Mouse (Mus musculus) intestine, postnatal 0 days (tissue): ENCODE data around the gene Nelfa. TPM values are rescaled to one million over a fixed set of nuclear protein-coding genes. Genes with fewer than 3 reads are reported as not detected.

Experiments used
- ATAC-seq: fragments of 200-750 bp; cut with Nextera tagmentation; 2 replicates; pipeline ENCODE4 v1.8.0; 2017; ENCODE audit warnings: mild to moderate bottlenecking, moderate TSS enrichment, moderate library complexity
- H3K27ac ChIP-seq: fragments of 300-500 bp; sonication (generic); 2 replicates; pipeline ENCODE4 v1.5.1; 2014; ENCODE audit warnings: mild to moderate bottlenecking, low read depth, low read length, moderate library complexity
- H3K27me3 ChIP-seq: fragments of 300-500 bp; sonication (generic); replicated peaks from 2 replicates; pipeline ENCODE4 v1.6.1; 2014; ENCODE audit warnings: low read length, mixed read lengths; ENCODE audit not compliant: control insufficient read depth, insufficient read depth
- H3K36me3 ChIP-seq: fragments of 300-500 bp; sonication (generic); 2 replicates; pipeline ENCODE4 v1.6.1; 2014; ENCODE audit warnings: mild to moderate bottlenecking, moderate library complexity; ENCODE audit not compliant: control insufficient read depth, insufficient read depth
- H3K4me1 ChIP-seq: fragments of 300-500 bp; sonication (generic); replicated peaks from 2 replicates; pipeline ENCODE4 v1.6.1; 2014; ENCODE audit warnings: antibody characterized with exemption, low read length, mixed read lengths; ENCODE audit not compliant: control insufficient read depth, insufficient read depth
- H3K4me2 ChIP-seq: fragments of 300-500 bp; sonication (generic); replicated peaks from 2 replicates; pipeline ENCODE4 v1.6.1; 2014; ENCODE audit warnings: low read depth, mild to moderate bottlenecking, moderate library complexity
- H3K4me3 ChIP-seq: fragments of 300-500 bp; sonication (generic); 2 replicates; pipeline ENCODE4 v1.5.1; 2014; ENCODE audit warnings: low read depth, low read length
- H3K9ac ChIP-seq: fragments of 300-500 bp; sonication (generic); 2 replicates; pipeline ENCODE4 v1.6.1; 2014; ENCODE audit warnings: mild to moderate bottlenecking, low read depth, low read length
- H3K9me3 ChIP-seq: fragments of 300-500 bp; sonication (generic); 2 replicates; pipeline ENCODE4 v1.6.1; 2016; ENCODE audit warnings: mixed run types; ENCODE audit not compliant: control insufficient read depth
- CTCF ChIP-seq: sonication (generic); IDR thresholded peaks from 2 replicates; pipeline ENCODE4 v1.5.1; 2016; ENCODE audit warnings: low read depth, mild to moderate bottlenecking, control low read depth, antibody characterized with exemption, moderate library complexity
- WGBS: fragments of 180-500 bp; shearing (Covaris S2); extraction: QIAGEN DNeasy Blood & Tissue Kit; methylation state at CpG from one replicate; pipeline ENCODE4 v1.1.7; 2014; 5-methylcytosine and 5-hydroxymethylcytosine counted together
- polyA plus RNA-seq: library from polyadenylated mRNA; unstranded; fragments of >200 nt; fragmentation: Nextera tagmentation; extraction: Ambion mirVana; gene quantifications from 2 replicates; pipeline ENCODE4 v1.2.1, GENCODE M21; 2015

Nelfa gene
- polyA plus RNA-seq, 1 experiment from 2014 or later, result 19.1 TPM

DNA sequence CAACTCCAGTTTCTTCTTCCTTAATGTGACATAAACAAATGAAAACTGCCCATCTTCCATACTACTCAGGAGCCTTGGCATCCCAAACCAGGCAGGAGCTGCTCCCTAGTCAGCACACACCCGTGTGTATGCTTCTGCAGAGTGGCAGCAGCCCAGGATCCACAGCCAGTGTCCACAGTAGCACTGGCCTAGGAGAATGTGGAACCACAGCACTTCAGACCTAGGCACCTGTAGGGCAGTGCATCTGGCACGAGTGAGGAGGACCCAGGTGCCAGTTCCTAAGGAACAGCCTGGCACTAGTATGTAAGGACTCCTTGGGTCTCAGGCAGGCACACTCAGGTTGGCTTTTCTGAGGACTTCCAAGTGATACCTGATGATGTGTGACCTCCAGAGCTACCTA, 39.1 kb downstream of the Nelfa start:
- no peaks in the 10 kb centered on the region for H3K4me1 ChIP-seq
- H3K9ac ChIP-seq, result no peak overlapping the region
- ATAC-seq, result no peak
- no peaks in the 10 kb centered on the region for H3K9me3 ChIP-seq
- WGBS, result 88% methylated on average over 2 of the region's 2 CpGs
- no peak overlapping the region for H3K4me2 ChIP-seq
- no peak overlapping the region for H3K27ac ChIP-seq
- peaks cover 89% of the 10 kb centered on the region for H3K36me3 ChIP-seq
- no peak for TF ChIP-seq CTCF
- H3K4me3 ChIP-seq, result no peak overlapping the region
- no peaks in the 10 kb centered on the region for H3K27me3 ChIP-seq

DNA sequence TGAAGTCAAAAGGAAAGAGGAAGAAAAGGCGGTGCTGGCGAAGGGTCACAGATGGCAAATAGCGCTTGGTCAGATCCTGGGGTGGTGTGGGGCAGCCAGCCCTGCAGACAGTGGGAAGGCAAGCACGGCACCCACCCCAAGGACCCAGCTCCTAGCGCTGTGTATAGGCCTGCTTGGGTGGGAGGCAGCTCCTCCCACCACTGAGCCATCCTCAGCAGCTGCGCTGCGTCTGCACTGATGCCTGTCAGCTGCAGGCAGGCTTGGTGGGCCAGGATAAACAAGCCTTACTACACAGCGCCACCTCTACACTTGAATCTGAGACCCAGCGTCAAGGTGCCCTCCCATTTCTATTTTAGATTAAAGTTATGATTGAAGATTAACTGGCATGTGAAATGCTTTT, 41.1 kb downstream of the Nelfa start:
- H3K27me3 ChIP-seq, result no peaks in the 10 kb centered on the region
- no peak overlapping the region for H3K4me3 ChIP-seq
- TF ChIP-seq CTCF, result no peak
- peaks cover 90% of the 10 kb centered on the region for H3K36me3 ChIP-seq
- no peaks in the 10 kb centered on the region for H3K9me3 ChIP-seq
- no peak overlapping the region for H3K4me2 ChIP-seq
- no peaks in the 10 kb centered on the region for H3K4me1 ChIP-seq
- no peak overlapping the region for H3K9ac ChIP-seq
- 77% methylated on average over 9 of the region's 9 CpGs for WGBS
- H3K27ac ChIP-seq, result no peak overlapping the region
- no peak for ATAC-seq

DNA sequence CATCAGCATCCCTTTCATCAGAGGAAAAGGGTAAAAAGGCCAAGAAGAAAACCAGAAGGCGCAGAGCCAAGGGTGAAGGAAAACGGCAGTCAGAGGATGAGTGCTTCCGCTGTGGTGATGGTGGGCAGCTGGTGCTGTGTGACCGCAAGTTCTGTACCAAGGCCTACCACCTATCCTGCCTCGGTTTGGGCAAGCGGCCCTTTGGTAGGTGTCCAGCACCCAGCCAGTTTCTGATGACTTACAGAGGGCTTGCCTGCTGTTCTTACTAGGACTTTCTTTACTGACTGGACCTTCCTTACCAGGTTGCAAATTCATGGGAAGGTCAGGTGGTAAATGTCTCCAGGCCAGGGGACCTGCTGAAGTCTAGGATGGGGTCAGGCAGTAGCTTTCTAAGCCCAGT, 42.8 kb downstream of the Nelfa start:
- no peak overlapping the region for H3K4me2 ChIP-seq
- no peaks in the 10 kb centered on the region for H3K9me3 ChIP-seq
- H3K27ac ChIP-seq, result no peak overlapping the region
- H3K36me3 ChIP-seq, result peaks cover 82% of the 10 kb centered on the region
- no peaks in the 10 kb centered on the region for H3K4me1 ChIP-seq
- no peak overlapping the region for H3K9ac ChIP-seq
- no peak overlapping the region for H3K4me3 ChIP-seq
- 92% methylated on average over 6 of the region's 6 CpGs for WGBS
- TF ChIP-seq CTCF, result no peak
- ATAC-seq, result no peak
- no peaks in the 10 kb centered on the region for H3K27me3 ChIP-seq

DNA sequence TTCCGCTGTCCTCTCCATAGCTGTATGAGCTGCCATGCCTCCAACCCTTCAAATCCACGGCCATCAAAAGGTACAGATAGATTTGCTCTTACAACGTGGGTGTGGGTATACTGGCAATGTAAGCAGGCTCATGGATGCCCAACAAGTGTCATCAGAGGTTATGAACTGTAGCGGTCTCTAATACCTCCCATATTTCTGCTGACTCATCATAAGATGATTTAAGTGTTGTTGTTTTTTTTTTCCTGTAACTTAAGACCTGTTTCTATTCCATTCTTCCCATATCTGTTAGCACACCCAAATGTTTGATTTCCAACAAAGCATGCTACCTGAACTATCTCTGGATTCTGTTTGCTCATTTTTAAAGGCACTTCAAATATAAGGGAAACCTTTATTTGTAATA, 55.1 kb downstream of the Nelfa start:
- Histone ChIP-seq H3K27ac (no peak overlapping the region), H3K4me2 (no peak overlapping the region), H3K4me1 (no peaks in the 10 kb centered on the region), H3K9ac (no peak overlapping the region), H3K9me3 (no peaks in the 10 kb centered on the region), H3K27me3 (no peaks in the 10 kb centered on the region), H3K4me3 (no peak overlapping the region), H3K36me3 (peaks cover 73% of the 10 kb centered on the region)
- no peak for TF ChIP-seq CTCF
- no peak for ATAC-seq
- WGBS, result 95% methylated on average over 4 of the region's 4 CpGs

- Histone ChIP-seq H3K9me3 (no peaks in the 10 kb centered on the region), H3K4me3 (no peak overlapping the region), H3K36me3 (peaks cover 52% of the 10 kb centered on the region), H3K9ac (no peak overlapping the region), H3K27ac (no peak overlapping the region), H3K4me1 (no peaks in the 10 kb centered on the region), H3K4me2 (no peak overlapping the region), H3K27me3 (no peaks in the 10 kb centered on the region)
- TF ChIP-seq CTCF, result no peak
- WGBS, result 100% methylated on average over 1 of the region's 1 CpGs
- no peak for ATAC-seq
These were observed 60.7 kb downstream of the Nelfa start for GRCm38 (mm10) chr5:33875472-33875871.

DNA sequence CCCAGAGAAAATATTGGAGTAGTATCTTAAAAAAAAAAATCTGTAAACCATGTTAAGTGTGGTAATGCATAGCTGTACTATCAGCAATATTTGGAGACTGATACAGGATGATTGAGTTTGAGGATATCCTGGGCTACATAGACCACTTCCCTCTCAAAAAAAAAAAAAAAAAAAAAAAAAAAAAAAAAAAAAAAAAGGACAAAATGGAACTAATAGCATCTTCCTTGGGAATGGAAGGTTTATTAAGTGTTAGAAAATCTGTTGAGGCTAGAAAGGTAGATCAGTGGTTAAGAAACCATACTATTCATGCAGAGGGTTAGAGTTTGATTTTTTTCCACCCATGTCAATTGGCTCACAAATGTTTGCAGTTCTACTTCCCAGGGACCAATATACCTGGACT, 78.5 kb downstream of the Nelfa start:
- no peak for ATAC-seq
- no peak for TF ChIP-seq CTCF
- Histone ChIP-seq H3K9me3 (no peaks in the 10 kb centered on the region), H3K9ac (no peak overlapping the region), H3K4me2 (no peak overlapping the region), H3K27ac (no peak overlapping the region), H3K4me3 (no peak overlapping the region), H3K36me3 (peaks cover 50% of the 10 kb centered on the region), H3K4me1 (no peaks in the 10 kb centered on the region), H3K27me3 (no peaks in the 10 kb centered on the region)

- H3K9ac ChIP-seq, result no peak overlapping the region
- no peaks in the 10 kb centered on the region for H3K9me3 ChIP-seq
- peaks cover 30% of the 10 kb centered on the region; the same call in 1 of the 2 replicates for H3K36me3 ChIP-seq
- H3K4me3 ChIP-seq, result no peak overlapping the region
- H3K27me3 ChIP-seq, result no peaks in the 10 kb centered on the region
- peak; percentile 40; the same call in 1 of the 2 replicates for TF ChIP-seq CTCF
- H3K4me1 ChIP-seq, result no peaks in the 10 kb centered on the region
- ATAC-seq, result no peak
- 86% methylated on average over 2 of the region's 2 CpGs for WGBS
- H3K4me2 ChIP-seq, result no peak overlapping the region
- no peak overlapping the region for H3K27ac ChIP-seq
These were observed 82.2 kb downstream of the Nelfa start for GRCm38 (mm10) chr5:33854019-33854418.
